Mouse (Mus musculus) MEL (cell line): ENCODE measurements at regions not wholly inside any gene's neighbourhood (a gene's known extent, or its start where the extent isn't known, plus 50 kb on each side); places are given as distances from the start of the nearest gene placed in this dataset.

Experiments
- DNase-seq: peaks from one replicate; pipeline ENCODE4 v3.0.0; 2011; ENCODE audit warnings: low read depth, low spot score
- H3K27ac ChIP-seq: 2 replicates; pipeline ENCODE4 v1.5.1; 2012; ENCODE audit warnings: low read depth, mild to moderate bottlenecking, control low read depth, low read length, moderate library complexity; ENCODE audit not compliant: control insufficient read depth
- H3K27me3 ChIP-seq, 2 experiments: fragments of 150-350 bp in 1 of 2; sonication (generic) in 1 of 2; 2 replicates each; pipeline ENCODE4 v1.6.1; 2012; ENCODE audit warnings: low read length in 2 of 2, mild to moderate bottlenecking in 2 of 2, improper control_type of control experiment in 1 of 2, moderate library complexity in 1 of 2; ENCODE audit not compliant: insufficient read depth in 2 of 2, control insufficient read depth in 1 of 2
- H3K36me3 ChIP-seq, 2 experiments: 2 replicates each; pipeline ENCODE4 v1.6.1; 2012 to 2014; ENCODE audit warnings: low read length in 2 of 2, improper control_type of control experiment in 1 of 2, inconsistent platforms in 1 of 2, mild to moderate bottlenecking in 1 of 2; ENCODE audit not compliant: insufficient read depth in 2 of 2, control insufficient read depth in 1 of 2
- H3K4me1 ChIP-seq, 2 experiments: fragments of 150-350 bp in 1 of 2; sonication (generic) in 1 of 2; 2 replicates each; pipeline ENCODE4 v1.6.1; 2012; ENCODE audit warnings: low read length in 2 of 2, improper control_type of control experiment in 1 of 2, mild to moderate bottlenecking in 1 of 2; ENCODE audit not compliant: insufficient read depth in 2 of 2, control insufficient read depth in 1 of 2
- H3K4me3 ChIP-seq, 2 experiments: fragments of 150-350 bp in 1 of 2; sonication (generic) in 1 of 2; 2 replicates each; pipeline ENCODE4 v1.5.1; 2012; ENCODE audit warnings: low read depth in 2 of 2, low read length in 2 of 2, mild to moderate bottlenecking in 2 of 2, moderate library complexity in 2 of 2, control low read depth in 1 of 2, improper control_type of control experiment in 1 of 2; ENCODE audit not compliant: control insufficient read depth in 1 of 2, insufficient read depth in 1 of 2
- H3K79me2 ChIP-seq: 2 replicates; pipeline ENCODE4 v1.6.1; 2012; ENCODE audit warnings: mild to moderate bottlenecking, low read length, moderate library complexity; ENCODE audit not compliant: control insufficient read depth, poor library complexity, insufficient read depth
- H3K9ac ChIP-seq: 2 replicates; pipeline ENCODE4 v1.6.1; 2012; ENCODE audit warnings: low read depth, mild to moderate bottlenecking, control low read depth, low read length, moderate library complexity; ENCODE audit not compliant: control insufficient read depth, poor library complexity, severe bottlenecking
- H3K9me3 ChIP-seq: fragments of 150-350 bp; sonication (generic); replicated peaks from 2 replicates; pipeline ENCODE4 v1.6.1; 2012; ENCODE audit warnings: mild to moderate bottlenecking, low read length, improper control_type of control experiment, moderate library complexity; ENCODE audit not compliant: insufficient read depth
- CTCF ChIP-seq, 3 experiments: IDR thresholded peaks in 2 of 3; conservative IDR thresholded peaks in 1 of 3; 2 replicates each; pipeline ENCODE4 v1.5.1; 2011 to 2012; ENCODE audit warnings: low read length in 3 of 3, low read depth in 2 of 3, mild to moderate bottlenecking in 2 of 3, improper control_type of control experiment in 1 of 3, inconsistent platforms in 1 of 3, mixed read lengths in 1 of 3, moderate library complexity in 1 of 3; ENCODE audit not compliant: control insufficient read depth in 1 of 3, insufficient read depth in 1 of 3, poor library complexity in 1 of 3, severe bottlenecking in 1 of 3
- ELF1 ChIP-seq: IDR thresholded peaks from 2 replicates; pipeline ENCODE4 v1.6.1; 2014; ENCODE audit warnings: low read depth, mild to moderate bottlenecking, inconsistent platforms, low read length, improper control_type of control experiment, moderate library complexity
- ETS1 ChIP-seq: IDR thresholded peaks from 2 replicates; pipeline ENCODE4 v1.6.1; 2012; ENCODE audit warnings: low read depth, mild to moderate bottlenecking, inconsistent platforms, low read length, improper control_type of control experiment, moderate library complexity
- GABPA ChIP-seq: IDR thresholded peaks from 2 replicates; pipeline ENCODE4 v1.6.1; 2012; ENCODE audit warnings: low read depth, mild to moderate bottlenecking, inconsistent platforms, low read length, improper control_type of control experiment, moderate library complexity
- HCFC1 ChIP-seq: IDR thresholded peaks from 2 replicates; pipeline ENCODE4 v1.6.1; 2012; ENCODE audit warnings: low read depth, mild to moderate bottlenecking, inconsistent platforms, low read length, improper control_type of control experiment, moderate library complexity
- JUND ChIP-seq: IDR thresholded peaks from 2 replicates; pipeline ENCODE4 v1.6.1; 2011; ENCODE audit warnings: low read depth, mild to moderate bottlenecking, improper control_type of control experiment, low read length
- KAT2A ChIP-seq: conservative IDR thresholded peaks from 2 replicates; pipeline ENCODE4 v1.6.1; 2012; ENCODE audit warnings: low read depth, low read length, improper control_type of control experiment, inconsistent platforms
- MAFK ChIP-seq: IDR thresholded peaks from 2 replicates; pipeline ENCODE4 v1.6.1; 2011; ENCODE audit warnings: low read depth, mild to moderate bottlenecking, low read length, improper control_type of control experiment, borderline replicate concordance
- MAX ChIP-seq: IDR thresholded peaks from 2 replicates; pipeline ENCODE4 v1.6.1; 2011; ENCODE audit warnings: low read length, improper control_type of control experiment
- MEF2A ChIP-seq: IDR thresholded peaks from 2 replicates; pipeline ENCODE4 v1.6.1; 2014; ENCODE audit warnings: low read depth, mild to moderate bottlenecking, inconsistent platforms, low read length, improper control_type of control experiment; ENCODE audit not compliant: poor library complexity, insufficient replicate concordance, severe bottlenecking; ENCODE audit errors: extremely low read depth
- MXI1 ChIP-seq: IDR thresholded peaks from 2 replicates; pipeline ENCODE4 v1.6.1; 2011; ENCODE audit warnings: mild to moderate bottlenecking, low read depth, low read length, improper control_type of control experiment
- MYB ChIP-seq: IDR thresholded peaks from 2 replicates; pipeline ENCODE4 v1.6.1; 2011; ENCODE audit warnings: mild to moderate bottlenecking, low read depth, low read length, improper control_type of control experiment
- MYC ChIP-seq: IDR thresholded peaks from 2 replicates; pipeline ENCODE4 v1.6.1; 2011; ENCODE audit warnings: low read depth, mild to moderate bottlenecking, low read length, improper control_type of control experiment, moderate library complexity
- NRF1 ChIP-seq: IDR thresholded peaks from 2 replicates; pipeline ENCODE4 v1.6.1; 2014; ENCODE audit warnings: low read depth, mild to moderate bottlenecking, inconsistent platforms, low read length, improper control_type of control experiment, moderate library complexity; ENCODE audit not compliant: poor library complexity, insufficient read depth, severe bottlenecking
- POLR2A ChIP-seq, 2 experiments: IDR thresholded peaks; 2 replicates each; pipeline ENCODE4 v1.6.1; 2011 to 2012; ENCODE audit warnings: low read length in 2 of 2, mild to moderate bottlenecking in 2 of 2, control low read depth in 1 of 2, improper control_type of control experiment in 1 of 2, low read depth in 1 of 2, moderate library complexity in 1 of 2; ENCODE audit not compliant: control insufficient read depth in 1 of 2, insufficient read depth in 1 of 2, poor library complexity in 1 of 2
- POLR2AphosphoS2 ChIP-seq: IDR thresholded peaks from 2 replicates; pipeline ENCODE4 v1.6.1; 2011; ENCODE audit warnings: low read length, improper control_type of control experiment
- RAD21 ChIP-seq: IDR thresholded peaks from 2 replicates; pipeline ENCODE4 v1.6.1; 2011; ENCODE audit warnings: mild to moderate bottlenecking, low read depth, low read length, improper control_type of control experiment
- SIN3A ChIP-seq: IDR thresholded peaks from 2 replicates; pipeline ENCODE4 v1.6.1; 2012; ENCODE audit warnings: low read length, improper control_type of control experiment, inconsistent platforms
- TBP ChIP-seq: IDR thresholded peaks from 2 replicates; pipeline ENCODE4 v1.8.0; 2011; ENCODE audit warnings: low read depth, low read length, improper control_type of control experiment
- TCF12 ChIP-seq: IDR thresholded peaks from 2 replicates; pipeline ENCODE4 v1.6.1; 2014; ENCODE audit warnings: low read depth, mild to moderate bottlenecking, inconsistent platforms, low read length, improper control_type of control experiment, moderate library complexity
- USF1 ChIP-seq: IDR thresholded peaks from 2 replicates; pipeline ENCODE4 v1.6.1; 2014; ENCODE audit warnings: low read depth, mild to moderate bottlenecking, inconsistent platforms, low read length, improper control_type of control experiment, moderate library complexity
- ZC3H11A ChIP-seq: IDR thresholded peaks from 2 replicates; pipeline ENCODE4 v1.6.1; 2012; ENCODE audit warnings: low read depth, mild to moderate bottlenecking, inconsistent platforms, low read length, improper control_type of control experiment
- ZKSCAN1 ChIP-seq: IDR thresholded peaks from 2 replicates; pipeline ENCODE4 v1.6.1; 2012; ENCODE audit warnings: low read depth, mild to moderate bottlenecking, inconsistent platforms, low read length, improper control_type of control experiment, moderate library complexity

DNA sequence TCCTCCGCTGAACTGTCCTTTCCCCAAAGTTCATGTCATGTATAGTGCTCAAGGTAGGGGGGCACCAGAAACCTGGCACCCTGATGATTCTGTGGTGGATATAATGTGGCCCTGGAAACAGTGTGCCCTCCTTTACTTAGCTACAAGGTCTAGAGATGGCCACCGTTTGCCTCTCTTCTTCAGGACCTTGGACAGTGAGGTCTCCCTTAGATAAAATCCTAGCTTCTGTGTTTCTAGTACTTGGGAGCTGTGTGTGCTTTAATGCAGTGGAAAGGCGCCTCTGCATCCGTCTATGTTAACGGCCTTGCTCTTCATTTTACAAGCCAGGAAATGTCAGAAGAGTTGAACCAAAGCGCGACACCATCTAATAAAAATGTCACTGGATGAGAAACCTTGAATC, 250.6 kb downstream of the Ptpru start:
- H3K9ac ChIP-seq = no peak overlapping the region
- H3K4me3 ChIP-seq = no peak overlapping the region
- peak; percentile 1 for DNase-seq
- no peaks in the 10 kb centered on the region for H3K4me1 ChIP-seq
- H3K27ac ChIP-seq = no peak overlapping the region
- H3K79me2 ChIP-seq = no peaks in the 10 kb centered on the region
- TF ChIP-seq ETS1 = no peak
- no peaks in the 10 kb centered on the region for H3K27me3 ChIP-seq
- no peaks in the 10 kb centered on the region for H3K9me3 ChIP-seq
- no peaks in the 10 kb centered on the region for H3K36me3 ChIP-seq

DNA sequence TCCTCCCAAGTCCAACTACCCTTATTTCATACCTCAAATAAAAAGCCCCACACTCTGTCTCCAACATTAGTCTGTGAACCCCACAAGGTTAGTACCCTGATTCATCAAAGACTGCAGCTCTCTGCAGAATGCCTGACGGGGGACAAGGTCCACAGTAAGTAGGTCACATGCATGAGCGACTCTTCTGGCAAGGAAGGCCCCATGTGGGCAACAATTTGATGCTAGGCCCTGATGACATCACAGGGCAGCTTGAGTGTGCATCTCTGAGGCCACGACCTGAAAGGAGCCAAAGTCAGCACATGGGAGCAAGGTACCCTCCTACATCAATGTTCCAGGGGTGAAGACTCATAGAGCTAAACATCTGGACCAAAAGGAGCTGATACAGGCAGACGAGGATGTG, 248.0 kb downstream of the Ptpru start:
- H3K4me3 ChIP-seq = no peak overlapping the region
- no peaks in the 10 kb centered on the region for H3K36me3 ChIP-seq
- TF ChIP-seq NRF1 = no peak
- TF ChIP-seq HCFC1 = no peak
- TF ChIP-seq TBP = no peak
- no peak for TF ChIP-seq JUND
- no peak for TF ChIP-seq MYB
- TF ChIP-seq KAT2A = no peak
- TF ChIP-seq ETS1 = no peak
- no peak for TF ChIP-seq SIN3A
- no peak for TF ChIP-seq GABPA
- TF ChIP-seq ZC3H11A = no peak
- no peak for TF ChIP-seq MEF2A

DNA sequence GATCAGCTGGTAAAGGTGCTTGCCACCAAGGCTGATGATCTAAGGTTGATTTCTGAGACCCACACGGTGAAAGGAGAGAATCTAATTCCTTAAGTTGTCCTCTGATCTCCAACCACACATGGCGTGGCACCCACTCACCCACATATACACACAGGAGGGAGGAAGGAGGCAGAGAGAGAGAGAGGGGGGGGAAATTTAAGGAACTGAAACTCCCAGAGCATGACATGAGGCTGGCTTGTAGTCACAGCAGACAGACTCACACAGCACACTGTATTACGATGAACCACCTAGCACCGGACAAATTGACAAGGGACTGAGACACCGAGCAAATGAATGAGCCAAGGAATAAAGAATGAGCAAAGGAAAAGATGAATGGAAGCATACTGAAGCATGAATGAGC, 246.6 kb downstream of the Ptpru start:
- no peaks in the 10 kb centered on the region for H3K36me3 ChIP-seq
- no peaks in the 10 kb centered on the region for H3K4me1 ChIP-seq
- no peak for DNase-seq
- no peaks in the 10 kb centered on the region for H3K27me3 ChIP-seq
- H3K4me3 ChIP-seq = no peak overlapping the region
- TF ChIP-seq ZKSCAN1 (no peak), SIN3A (no peak), MXI1 (no peak), POLR2A (IDR thresholded peaks at IDR 0.05; ENCODE audit: control insufficient read depth in 1 of 2, insufficient read depth in 1 of 2, low read depth in 1 of 2, low read length in 2 of 2, poor library complexity in 1 of 2) (no peak), MAFK (no peak), RAD21 (no peak), MAX (no peak), USF1 (no peak), CTCF (IDR thresholded peaks at IDR 0.05 in 2 of 3, conservative IDR thresholded peaks at IDR 0.05 in 1 of 3; ENCODE audit: control insufficient read depth in 1 of 3, insufficient read depth in 1 of 3, low read depth in 2 of 3, low read length in 3 of 3, poor library complexity in 1 of 3, severe bottlenecking in 1 of 3) (no peak), MEF2A (no peak), TCF12 (no peak), ELF1 (no peak), KAT2A (no peak), POLR2AphosphoS2 (no peak), MYC (no peak)
- no peaks in the 10 kb centered on the region for H3K9me3 ChIP-seq
- no peak overlapping the region for H3K27ac ChIP-seq
- H3K79me2 ChIP-seq = no peaks in the 10 kb centered on the region
- no peak overlapping the region for H3K9ac ChIP-seq

More for the DNA sequence above, 248.0 kb downstream of the Ptpru start:
- no peaks in the 10 kb centered on the region for H3K9me3 ChIP-seq
- no peaks in the 10 kb centered on the region for H3K79me2 ChIP-seq
- H3K27ac ChIP-seq = no peak overlapping the region
- H3K27me3 ChIP-seq = no peaks in the 10 kb centered on the region
- no peak for DNase-seq
- no peak overlapping the region for H3K9ac ChIP-seq
- H3K4me1 ChIP-seq = no peaks in the 10 kb centered on the region
